Mouse (Mus musculus) ovary, postnatal 14 days (tissue): ENCODE results near the gene Dpp4.

Experiments used
- DNase-seq: peaks from one replicate; pipeline ENCODE4 v3.0.0; 2022; ENCODE audit warnings: low spot score

Dpp4 gene

DNA sequence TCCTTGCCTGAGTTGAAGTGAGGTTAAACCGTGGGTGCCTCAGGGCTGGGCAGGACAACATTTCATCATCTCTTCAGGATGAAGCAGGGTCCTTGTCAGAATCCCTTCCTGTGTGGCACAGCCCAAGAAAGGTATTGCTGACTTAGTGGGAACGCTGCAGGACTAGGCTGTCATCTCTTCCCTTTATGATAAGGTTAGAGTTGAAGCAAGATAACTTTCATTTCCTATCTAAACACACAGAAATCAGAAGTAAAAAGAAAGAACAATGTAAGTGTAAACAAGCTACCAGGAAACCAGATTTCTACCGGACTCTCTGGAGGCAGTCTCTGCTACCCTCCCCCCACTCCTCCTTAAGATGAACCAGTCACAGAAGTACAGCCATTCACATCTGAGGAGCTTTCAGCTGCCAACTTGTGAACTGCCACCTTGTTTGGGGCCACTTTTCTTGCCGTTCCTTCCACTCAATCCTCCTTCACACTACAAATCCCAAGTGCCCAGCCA, 3.3 kb downstream of the Dpp4 start:
- DNase-seq: no peak

DNA sequence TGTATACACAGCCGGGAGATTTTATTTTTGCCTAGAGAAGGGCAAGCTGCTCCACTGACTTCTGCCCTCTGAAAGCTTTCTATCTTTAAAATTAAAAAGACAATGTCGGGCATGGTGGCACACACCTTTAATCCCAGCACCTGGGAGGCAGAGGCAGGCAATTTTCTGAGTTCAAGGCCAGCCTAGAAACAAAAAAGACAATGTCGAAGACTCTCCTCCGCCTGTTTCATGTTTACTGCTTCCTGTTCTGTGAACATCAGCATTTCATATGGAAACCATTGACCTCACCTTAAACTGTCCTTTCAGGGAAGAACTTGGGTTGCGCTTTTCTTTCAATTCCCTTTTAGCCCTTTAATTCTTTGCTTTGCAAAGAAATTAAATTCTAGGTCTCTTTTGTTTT, 3.8 kb downstream of the Dpp4 start:
- no peak for DNase-seq

- DNase-seq: no peak
Observed at GRCm38 (mm10) chr2:62403556-62404135, 8.4 kb downstream of the Dpp4 start.

GRCm38 (mm10) chr2:62401011-62401410, 11.0 kb downstream of the Dpp4 start:
- DNase-seq: no peak

GRCm38 (mm10) chr2:62399832-62400231, 12.2 kb downstream of the Dpp4 start:
- DNase-seq: no peak

- DNase-seq: no peak
Observed at GRCm38 (mm10) chr2:62399361-62399760, 12.7 kb downstream of the Dpp4 start.

- no peak for DNase-seq
Observed at GRCm38 (mm10) chr2:62398115-62398875, 13.7 kb downstream of the Dpp4 start.

GRCm38 (mm10) chr2:62397661-62398060, 14.4 kb downstream of the Dpp4 start:
- no peak for DNase-seq

DNA sequence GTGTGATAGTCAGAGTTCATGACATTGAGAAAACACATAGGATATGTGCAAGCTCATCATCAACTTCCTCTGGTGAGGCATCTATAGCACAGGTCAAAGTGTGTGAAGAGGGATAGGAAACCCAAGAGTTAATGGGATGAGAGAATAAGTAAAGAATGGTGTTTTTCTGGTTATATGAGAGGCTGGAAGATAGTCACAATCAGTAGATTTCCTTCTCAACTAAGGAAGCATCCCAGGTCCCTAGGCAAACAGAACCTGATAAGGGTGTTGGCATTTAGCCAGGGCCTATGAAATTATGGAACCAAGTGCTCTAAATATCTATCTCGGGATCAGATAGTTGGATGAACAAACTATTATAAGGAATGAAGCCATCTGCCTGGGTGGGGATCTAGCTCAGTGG, 15.2 kb downstream of the Dpp4 start:
- DNase-seq: no peak

DNA sequence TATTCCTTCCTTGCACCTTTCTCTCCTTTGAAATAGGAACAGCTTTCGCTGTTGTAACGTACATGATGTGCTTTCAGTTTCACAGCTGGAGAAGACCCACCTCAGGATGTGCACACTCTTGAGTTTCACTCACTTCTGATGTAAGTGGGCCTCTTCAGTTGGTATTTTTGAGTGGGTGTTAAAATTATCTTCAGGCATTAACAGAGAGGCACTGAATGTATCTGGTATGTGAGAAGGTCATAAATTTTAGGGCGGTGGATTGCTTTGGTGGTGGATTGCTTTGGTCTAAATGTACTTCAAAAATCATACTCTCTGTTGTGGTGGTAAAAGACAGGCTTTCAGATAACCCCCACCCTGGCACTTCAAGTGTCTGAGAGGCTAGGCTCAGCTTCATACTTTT, 17.2 kb downstream of the Dpp4 start:
- no peak for DNase-seq

DNA sequence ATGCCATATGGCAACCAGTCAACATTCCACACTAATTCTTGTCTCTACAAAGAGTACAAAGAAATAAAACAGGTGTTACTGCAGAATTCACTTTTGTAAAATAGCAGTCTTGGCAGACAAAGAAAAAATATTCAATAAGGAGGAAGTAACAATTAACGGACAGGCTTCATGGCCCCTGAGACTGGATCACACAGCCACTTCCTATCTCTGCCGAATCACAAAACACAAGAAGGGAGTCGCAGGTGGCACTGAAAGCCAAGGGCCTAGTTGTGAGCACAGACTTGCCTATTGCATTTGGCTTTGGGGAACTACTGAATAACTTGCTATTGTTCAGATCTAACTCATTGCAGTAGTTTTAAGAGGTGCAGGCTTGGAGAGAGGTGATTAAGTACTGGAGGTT, 19.9 kb downstream of the Dpp4 start:
- no peak for DNase-seq

DNA sequence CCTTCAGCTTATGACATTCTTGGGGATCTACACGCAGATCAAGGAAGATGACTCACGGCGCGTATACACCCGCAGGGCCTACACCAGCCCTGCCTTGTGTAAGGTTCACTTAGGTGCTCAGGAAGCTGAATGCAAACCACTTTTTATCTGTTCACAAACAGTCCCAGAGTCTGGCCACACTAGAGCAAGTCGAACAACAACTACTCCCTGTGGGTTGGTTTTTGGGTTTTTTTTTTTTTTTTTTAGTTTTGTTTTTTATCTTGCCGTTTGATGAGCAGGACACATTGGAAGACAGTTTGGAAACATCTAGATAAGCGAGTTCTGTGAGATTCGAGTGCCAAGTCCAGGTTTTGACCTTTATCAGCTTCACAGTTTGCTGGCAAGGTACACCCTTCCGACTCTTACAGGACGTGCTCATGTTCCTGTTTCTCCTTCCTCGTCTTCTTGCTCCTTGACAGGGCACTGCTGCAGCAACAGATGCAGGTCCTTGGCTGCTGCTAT, 21.0 kb downstream of the Dpp4 start:
- DNase-seq: no peak

GRCm38 (mm10) chr2:62390305-62390704, 21.7 kb downstream of the Dpp4 start:
- no peak for DNase-seq

DNA sequence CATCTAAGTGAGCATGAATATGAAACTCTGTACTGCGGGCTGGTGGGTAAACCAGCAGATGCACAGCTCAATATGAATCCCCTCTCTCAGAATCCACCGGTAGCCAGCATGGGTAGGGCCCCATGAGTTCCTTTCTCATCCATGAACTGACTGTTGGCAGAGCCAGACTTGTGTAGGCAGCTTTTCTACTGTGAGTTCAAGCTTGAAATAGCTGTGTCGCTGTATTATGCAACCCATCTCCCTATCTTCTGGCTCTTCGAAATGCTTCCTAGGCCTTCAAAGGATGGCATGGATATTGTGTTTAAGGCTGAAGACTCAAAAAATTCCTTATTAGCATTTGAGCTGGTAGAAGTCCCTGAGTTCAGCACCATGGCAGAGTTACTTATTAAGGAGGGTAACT, 23.2 kb downstream of the Dpp4 start:
- no peak for DNase-seq

GRCm38 (mm10) chr2:62383196-62383595, 28.8 kb downstream of the Dpp4 start:
- no peak for DNase-seq

DNA sequence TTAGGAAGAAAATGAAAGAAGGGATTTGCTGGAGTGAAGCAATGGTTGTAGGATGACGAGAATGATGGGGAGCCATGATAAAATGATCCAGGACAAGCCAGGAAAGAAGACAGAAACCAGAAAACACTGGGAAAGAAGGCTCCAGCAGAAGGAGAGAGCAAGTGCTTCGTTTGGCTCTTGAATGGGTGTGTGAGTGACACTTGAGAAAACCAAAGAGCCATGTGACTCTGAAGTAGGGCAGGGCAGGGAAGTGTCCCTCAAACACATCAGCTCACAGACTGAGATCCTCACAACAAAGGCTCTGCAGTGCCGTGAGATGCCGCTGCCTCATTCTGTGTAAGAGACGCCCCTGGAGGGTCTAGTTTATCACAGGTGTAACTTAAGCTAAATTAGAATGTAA, 29.6 kb downstream of the Dpp4 start:
- DNase-seq: no peak

GRCm38 (mm10) chr2:62381756-62382155, 30.3 kb downstream of the Dpp4 start:
- DNase-seq: no peak

- DNase-seq: no peak
Observed at GRCm38 (mm10) chr2:62373692-62374091, 38.3 kb downstream of the Dpp4 start.

- DNase-seq: no peak
Observed at GRCm38 (mm10) chr2:62370048-62370447, 42.0 kb downstream of the Dpp4 start.

- DNase-seq: no peak
Observed at GRCm38 (mm10) chr2:62368349-62369053, 43.5 kb downstream of the Dpp4 start.

GRCm38 (mm10) chr2:62363606-62364005, 48.4 kb downstream of the Dpp4 start:
- DNase-seq: no peak

DNA sequence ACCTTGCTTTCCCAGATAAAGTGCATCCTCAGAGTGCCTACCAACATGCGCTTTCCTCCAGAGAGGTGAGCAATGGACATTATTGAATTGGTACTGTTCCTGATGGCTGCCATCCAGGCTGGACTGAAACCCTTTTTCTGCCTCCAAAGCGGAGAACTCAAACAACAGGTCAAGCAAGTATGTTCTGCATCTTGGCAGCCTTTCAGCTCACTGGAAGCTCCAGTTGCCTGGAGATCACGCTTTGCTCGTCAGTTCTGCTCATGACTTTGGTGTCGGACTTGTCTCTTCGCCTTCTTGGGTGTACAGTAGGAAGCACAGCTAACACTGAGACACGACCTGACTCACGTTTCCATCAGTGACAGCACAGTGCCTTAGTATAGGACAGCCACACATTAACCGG, 49.8 kb downstream of the Dpp4 start:
- DNase-seq: peak; percentile 25

- DNase-seq: no peak
Observed at GRCm38 (mm10) chr2:62361514-62361913, 50.5 kb downstream of the Dpp4 start.
